Mouse (Mus musculus) granulocyte monocyte progenitor cell, adult 5-6 weeks (primary cell): Measurements from ENCODE around the gene Nell2. TPM values are rescaled to one million over a fixed set of nuclear protein-coding genes. Genes with fewer than 3 reads are reported as not detected.
"Not testable (repeated sequence)": the region's sequence is repeated elsewhere in the genome, so short reads cannot be mapped to it uniquely, and the experiment has no call there.

Experiments
- ATAC-seq: replicated peaks from 2 replicates; pipeline ENCODE4 v1.8.0; 2016; ENCODE audit warnings: mild to moderate bottlenecking, moderate TSS enrichment, inconsistent platforms; ENCODE audit not compliant: poor library complexity, severe bottlenecking
- total RNA-seq, 2 experiments: library from RNA; stranded (forward) in 1 of 2; stranded (reverse) in 1 of 2; fragments of 200-712, 200-1000 nt in 1 of 2; fragments of >200 nt in 1 of 2; fragmentation: Nextera tagmentation in 1 of 2; gene quantifications; 2 replicates each; pipeline ENCODE4 v1.2.3; 2014 to 2017

Gene Nell2
- total RNA-seq (2014; fragmentation: Nextera tagmentation) (not detected in 2 replicates), total RNA-seq (2017) (not detected in 2 replicates)

- ATAC-seq: peak; percentile 20; the same call in 1 of the 2 replicates
Measured at GRCm38 (mm10) chr15:95527948-95528861, at the start of gene Nell2. Gene Nell2 (minus strand): TSS chr15:95528559.

GRCm38 (mm10) chr15:95574661-95575060 lies 46.3 kb upstream of the Nell2 start:
- peak; percentile 42 for ATAC-seq

GRCm38 (mm10) chr15:95569606-95570005 lies 41.2 kb upstream of the Nell2 start:
- ATAC-seq: no peak

GRCm38 (mm10) chr15:95565160-95565559 lies 36.8 kb upstream of the Nell2 start:
- ATAC-seq: no peak

- no peak for ATAC-seq
Measured at GRCm38 (mm10) chr15:95561303-95561702, 32.9 kb upstream of the Nell2 start.

- ATAC-seq: no peak
Measured at GRCm38 (mm10) chr15:95550011-95550410, 21.7 kb upstream of the Nell2 start.

- ATAC-seq: no peak
Measured at GRCm38 (mm10) chr15:95542632-95543031, 14.3 kb upstream of the Nell2 start.

- ATAC-seq: no peak
Measured at GRCm38 (mm10) chr15:95536724-95537123, 8.4 kb upstream of the Nell2 start.

GRCm38 (mm10) chr15:95536230-95536629 lies 7.9 kb upstream of the Nell2 start:
- ATAC-seq: no peak

- no peak for ATAC-seq
Measured at GRCm38 (mm10) chr15:95534644-95535043, 6.3 kb upstream of the Nell2 start.

- ATAC-seq: no peak
Measured at GRCm38 (mm10) chr15:95527461-95527947, 855 bp downstream of the Nell2 start.

GRCm38 (mm10) chr15:95526626-95527411 lies 1.5 kb downstream of the Nell2 start:
- no peak for ATAC-seq

- no peak for ATAC-seq
Measured at GRCm38 (mm10) chr15:95525997-95526396, 2.4 kb downstream of the Nell2 start.

- ATAC-seq: no peak
Measured at GRCm38 (mm10) chr15:95518204-95518603, 10.2 kb downstream of the Nell2 start.

GRCm38 (mm10) chr15:95513306-95513705 lies 15.1 kb downstream of the Nell2 start:
- not testable (repeated sequence) for ATAC-seq

- no peak for ATAC-seq
Measured at GRCm38 (mm10) chr15:95495666-95496065, 32.7 kb downstream of the Nell2 start.

- no peak for ATAC-seq
Measured at GRCm38 (mm10) chr15:95495193-95495592, 33.2 kb downstream of the Nell2 start.

- no peak for ATAC-seq
Measured at GRCm38 (mm10) chr15:95492201-95492600, 36.2 kb downstream of the Nell2 start.

- ATAC-seq: no peak
Measured at GRCm38 (mm10) chr15:95489174-95489573, 39.2 kb downstream of the Nell2 start.

- ATAC-seq: no peak
Measured at GRCm38 (mm10) chr15:95487961-95488360, 40.4 kb downstream of the Nell2 start.

- ATAC-seq: no peak
Measured at GRCm38 (mm10) chr15:95482002-95482401, 46.4 kb downstream of the Nell2 start.
